Mouse (Mus musculus): ENCODE results near the gene Ufc1. TPM values are rescaled to one million over a fixed set of nuclear protein-coding genes. Genes with fewer than 3 reads are reported as not detected.
"Not testable (repeated sequence)": the region's sequence is repeated elsewhere in the genome, so short reads cannot be mapped to it uniquely, and the experiment has no call there.

Ufc1 gene
- total and polyA plus RNA-seq, 2 experiments from 2014 or later, result 90.1 to 142 TPM

DNA sequence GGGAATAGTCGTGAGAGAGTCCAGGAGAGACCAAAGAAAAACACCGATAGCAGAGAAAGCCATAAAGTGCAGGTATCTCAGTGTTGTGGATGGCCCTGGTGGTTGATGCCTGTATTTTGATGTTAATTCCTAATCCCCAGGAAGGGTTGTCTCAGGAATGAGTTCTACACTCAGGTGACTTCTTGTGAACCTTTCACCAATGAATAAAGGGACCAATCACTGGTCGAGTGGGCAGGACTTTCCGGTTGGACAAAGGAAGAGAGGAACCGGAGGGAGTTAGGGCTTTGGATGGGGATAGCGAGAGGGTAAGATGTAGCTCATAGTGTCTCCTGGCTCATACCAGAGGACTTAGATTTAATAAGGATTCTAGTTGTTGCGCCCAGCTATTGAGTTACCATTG lies 24.9 kb upstream of the Ufc1 start:
- H3K9me3 ChIP-seq (ENCODE audit: low read length), result no peaks in the 10 kb centered on the region

DNA sequence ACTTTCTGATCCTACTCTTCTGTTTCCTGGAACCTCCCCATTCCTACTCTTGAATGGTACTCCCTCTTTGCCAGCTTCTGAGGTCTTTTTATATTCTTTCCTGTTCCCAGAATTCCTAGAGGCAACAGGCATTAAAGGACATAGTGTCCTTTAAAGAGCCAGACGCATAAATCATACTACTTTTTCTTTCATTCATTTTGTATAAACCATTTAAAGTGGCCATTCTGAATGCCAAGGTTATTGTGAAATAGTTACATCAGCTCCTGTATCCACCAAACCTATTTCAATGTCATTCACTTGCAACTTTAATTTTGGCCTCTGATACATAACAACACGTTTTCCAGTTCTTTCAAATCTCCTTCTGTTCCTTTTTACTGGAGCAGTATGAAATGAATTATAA lies 14.5 kb upstream of the Ufc1 start:
- Histone ChIP-seq H3K27me3 (ENCODE audit: insufficient read depth, low read length) (no peaks in the 10 kb centered on the region), H3K9ac (replicated peaks; ENCODE audit: low read length) (no peak overlapping the region), H3K36me3 (ENCODE audit: insufficient read depth, low read length) (no peaks in the 10 kb centered on the region), H3K9me3 (ENCODE audit: low read length) (no peaks in the 10 kb centered on the region), H3K4me3 (ENCODE audit: low read length) (no peak overlapping the region), H3K27ac (no peak overlapping the region), H3K4me2 (ENCODE audit: low read depth, low read length) (no peak overlapping the region), H3K4me1 (ENCODE audit: insufficient read depth, low read length) (no peaks in the 10 kb centered on the region)
- ATAC-seq (no peak), DNase-seq (ENCODE audit: low spot score) (no peak)
- no peak for TF ChIP-seq CTCF (IDR thresholded peaks at IDR 0.05; ENCODE audit: low read depth)
- WGBS, result 68% methylated on average over 2 of the region's 2 CpGs

More for the DNA sequence above, 24.9 kb upstream of the Ufc1 start:
- Histone ChIP-seq H3K4me3 (ENCODE audit: low read length) (no peak overlapping the region), H3K4me1 (ENCODE audit: insufficient read depth, low read length) (no peaks in the 10 kb centered on the region), H3K4me2 (ENCODE audit: low read depth, low read length) (peak overlapping the region; percentile 13; the same call in 1 of the 2 replicates), H3K36me3 (ENCODE audit: insufficient read depth, low read length) (no peaks in the 10 kb centered on the region), H3K27me3 (ENCODE audit: insufficient read depth, low read length) (no peaks in the 10 kb centered on the region), H3K9ac (replicated peaks; ENCODE audit: low read length) (no peak overlapping the region), H3K27ac (no peak overlapping the region)
- no peak for TF ChIP-seq CTCF (IDR thresholded peaks at IDR 0.05; ENCODE audit: low read depth)
- WGBS, result 20% methylated on average over 7 of the region's 7 CpGs
- ATAC-seq (no peak; the same call in 1 of the 2 replicates), DNase-seq (ENCODE audit: low spot score) (no peak)

DNA sequence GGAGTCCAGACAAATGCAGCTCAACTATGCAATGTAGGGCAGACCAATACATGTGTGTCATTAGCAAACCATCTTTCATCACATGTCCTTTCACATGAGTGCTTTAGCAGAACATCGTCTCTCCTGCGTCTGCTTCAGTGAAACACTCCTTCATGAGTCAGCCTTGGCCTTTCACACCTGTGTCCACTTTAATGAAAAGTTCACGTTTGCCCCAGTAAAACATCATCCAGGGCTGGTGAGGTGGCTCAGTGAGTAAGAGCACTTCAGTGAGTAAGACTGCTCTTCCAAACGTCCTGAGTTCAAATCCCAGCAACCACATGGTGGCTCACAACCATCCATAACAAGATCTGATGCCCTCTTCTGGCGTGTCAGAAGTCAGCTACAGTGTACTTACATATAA lies 11.3 kb upstream of the Ufc1 start:
- 75% methylated on average over 5 of the region's 5 CpGs for WGBS
- not testable (repeated sequence) for H3K27me3 ChIP-seq (ENCODE audit: insufficient read depth, low read length); H3K9ac ChIP-seq (replicated peaks; ENCODE audit: low read length); H3K27ac ChIP-seq; H3K9me3 ChIP-seq (ENCODE audit: low read length); ATAC-seq; DNase-seq (ENCODE audit: low spot score); H3K36me3 ChIP-seq (ENCODE audit: insufficient read depth, low read length); H3K4me3 ChIP-seq (ENCODE audit: low read length); H3K4me2 ChIP-seq (ENCODE audit: low read depth, low read length); H3K4me1 ChIP-seq (ENCODE audit: insufficient read depth, low read length)

GRCm38 (mm10) chr1:171298226-171298625 lies 3.4 kb upstream of the Ufc1 start:
- no peak for TF ChIP-seq CTCF (IDR thresholded peaks at IDR 0.05; ENCODE audit: low read depth)
- no peak overlapping the region for H3K4me3 ChIP-seq (ENCODE audit: low read length)
- DNase-seq (ENCODE audit: low spot score), result no peak
- no peak overlapping the region for H3K27ac ChIP-seq
- H3K9me3 ChIP-seq (ENCODE audit: low read length), result no peaks in the 10 kb centered on the region
- no peak overlapping the region for H3K9ac ChIP-seq (replicated peaks; ENCODE audit: low read length)
- no peaks in the 10 kb centered on the region for H3K27me3 ChIP-seq (ENCODE audit: insufficient read depth, low read length)
- WGBS, result 67% methylated on average over 3 of the region's 3 CpGs
- H3K36me3 ChIP-seq (ENCODE audit: insufficient read depth, low read length), result no peaks in the 10 kb centered on the region
- H3K4me2 ChIP-seq (ENCODE audit: low read depth, low read length), result no peak overlapping the region
- no peak for ATAC-seq
- H3K4me1 ChIP-seq (ENCODE audit: insufficient read depth, low read length), result 0 out of 2 replicates have a peak, but pooled peaks cover 3% of the 10 kb centered on the region

DNA sequence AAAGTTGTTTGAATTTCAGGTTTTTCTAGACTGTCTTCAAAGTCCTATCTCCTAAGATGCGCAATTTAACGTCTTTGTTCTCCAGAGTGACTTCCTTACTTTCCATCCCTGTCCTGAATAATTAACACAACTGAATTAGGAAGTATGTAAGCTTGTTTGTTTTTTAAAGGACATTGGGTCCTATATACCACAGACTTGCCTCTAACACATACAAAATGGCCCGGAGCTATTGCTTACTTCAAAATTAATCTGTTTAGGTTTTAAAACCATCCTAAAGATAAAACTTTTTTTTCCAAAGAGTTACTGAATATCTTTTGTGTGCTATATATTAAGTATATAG lies 209 bp upstream of the Ufc1 start:
- Histone ChIP-seq H3K27ac (peak overlapping the region; percentile 96), H3K4me2 (ENCODE audit: low read depth, low read length) (peak overlapping the region; percentile 66), H3K4me3 (ENCODE audit: low read length) (peak overlapping the region; percentile 71), H3K4me1 (ENCODE audit: insufficient read depth, low read length) (0 out of 2 replicates have a peak, but pooled peaks cover 3% of the 10 kb centered on the region), H3K9me3 (ENCODE audit: low read length) (no peaks in the 10 kb centered on the region), H3K36me3 (ENCODE audit: insufficient read depth, low read length) (no peaks in the 10 kb centered on the region), H3K9ac (replicated peaks; ENCODE audit: low read length) (peak overlapping the region; percentile 94), H3K27me3 (ENCODE audit: insufficient read depth, low read length) (no peaks in the 10 kb centered on the region)
- DNase-seq (ENCODE audit: low spot score), result no peak
- ATAC-seq, result no peak
- TF ChIP-seq CTCF (IDR thresholded peaks at IDR 0.05; ENCODE audit: low read depth), result no peak
- 20% methylated on average over 3 of the region's 3 CpGs for WGBS

- Histone ChIP-seq H3K9me3 (ENCODE audit: low read length) (no peaks in the 10 kb centered on the region), H3K9ac (replicated peaks; ENCODE audit: low read length) (peak overlapping the region; percentile 94), H3K27me3 (ENCODE audit: insufficient read depth, low read length) (no peaks in the 10 kb centered on the region), H3K27ac (peak overlapping the region; percentile 96), H3K36me3 (ENCODE audit: insufficient read depth, low read length) (peaks cover 10% of the 10 kb centered on the region; the same call in 1 of the 2 replicates), H3K4me3 (ENCODE audit: low read length) (peak overlapping the region; percentile 71), H3K4me1 (ENCODE audit: insufficient read depth, low read length) (0 out of 2 replicates have a peak, but pooled peaks cover 3% of the 10 kb centered on the region), H3K4me2 (ENCODE audit: low read depth, low read length) (peak overlapping the region; percentile 66)
- 0 out of 2 replicates have a peak, but pooled peaks have one; percentile 25 for ATAC-seq
- no peak for TF ChIP-seq CTCF (IDR thresholded peaks at IDR 0.05; ENCODE audit: low read depth)
- DNase-seq (ENCODE audit: low spot score), result no peak
- 35% methylated on average over 5 of the region's 5 CpGs for WGBS
Measured at GRCm38 (mm10) chr1:171293906-171294297, 922 bp downstream of the Ufc1 start.

DNA sequence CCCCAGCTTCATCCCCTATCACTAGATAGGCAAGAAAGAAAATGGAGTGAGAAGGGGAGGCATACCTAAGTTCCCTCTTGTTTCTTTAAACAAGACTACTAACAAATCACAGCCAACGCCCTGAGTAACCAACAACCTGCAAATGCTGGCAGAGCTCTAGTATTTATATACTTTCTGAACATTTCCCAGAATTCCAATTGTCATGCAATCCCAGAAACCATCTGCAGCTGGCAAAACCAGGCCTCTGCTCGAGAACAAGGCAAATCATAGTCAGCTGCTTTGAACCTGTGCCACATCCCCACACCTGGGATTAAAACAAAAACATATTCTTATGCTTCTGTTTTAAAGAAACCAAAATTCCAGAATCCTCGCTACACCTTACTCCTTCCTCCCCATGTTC lies 1.5 kb downstream of the Ufc1 start:
- DNase-seq (ENCODE audit: low spot score) (no peak), ATAC-seq (no peak)
- Histone ChIP-seq H3K9me3 (ENCODE audit: low read length) (no peaks in the 10 kb centered on the region), H3K27ac (peak overlapping the region; percentile 96; the same call in 1 of the 2 replicates), H3K9ac (replicated peaks; ENCODE audit: low read length) (peak overlapping the region; percentile 94; the same call in 1 of the 2 replicates), H3K27me3 (ENCODE audit: insufficient read depth, low read length) (no peaks in the 10 kb centered on the region), H3K4me2 (ENCODE audit: low read depth, low read length) (peak overlapping the region; percentile 66), H3K36me3 (ENCODE audit: insufficient read depth, low read length) (peaks cover 12% of the 10 kb centered on the region; the same call in 1 of the 2 replicates), H3K4me1 (ENCODE audit: insufficient read depth, low read length) (0 out of 2 replicates have a peak, but pooled peaks cover 3% of the 10 kb centered on the region), H3K4me3 (ENCODE audit: low read length) (peak overlapping the region; percentile 71)
- no peak for TF ChIP-seq CTCF (IDR thresholded peaks at IDR 0.05; ENCODE audit: low read depth)
- 86% methylated on average over 3 of the region's 3 CpGs for WGBS
